Mouse (Mus musculus) thymus, postnatal 10 days (tissue): ENCODE data around the gene Srpk2.
A peak's percentile ranks its signal among the peaks of the same experiment; 100 is the strongest.

Experiments used
- DNase-seq, 2 experiments: peaks; one replicate each; pipeline ENCODE4 v3.0.0; 2021; ENCODE audit warnings: low spot score in 2 of 2

Gene Srpk2

GRCm38 (mm10) chr5:23505578-23505977 is 178.8 kb downstream of the Srpk2 start:
- DNase-seq = no peak

GRCm38 (mm10) chr5:23502317-23502937 is 182.0 kb downstream of the Srpk2 start:
- no peak for DNase-seq

GRCm38 (mm10) chr5:23501582-23502316 is 182.7 kb downstream of the Srpk2 start:
- peak in 1 of 2 experiments; percentile 2 for DNase-seq

- DNase-seq = no peak
These were observed 183.7 kb downstream of the Srpk2 start for GRCm38 (mm10) chr5:23500715-23501114.

GRCm38 (mm10) chr5:23499257-23499656 is 185.2 kb downstream of the Srpk2 start:
- no peak for DNase-seq

GRCm38 (mm10) chr5:23497920-23498319 is 186.5 kb downstream of the Srpk2 start:
- DNase-seq = no peak

GRCm38 (mm10) chr5:23496933-23497332 is 187.5 kb downstream of the Srpk2 start:
- DNase-seq = no peak

- no peak for DNase-seq
These were observed 188.0 kb downstream of the Srpk2 start for GRCm38 (mm10) chr5:23496396-23496795.

GRCm38 (mm10) chr5:23490797-23491196 is 193.6 kb downstream of the Srpk2 start:
- peak in 1 of 2 experiments; percentile 18 for DNase-seq

DNA sequence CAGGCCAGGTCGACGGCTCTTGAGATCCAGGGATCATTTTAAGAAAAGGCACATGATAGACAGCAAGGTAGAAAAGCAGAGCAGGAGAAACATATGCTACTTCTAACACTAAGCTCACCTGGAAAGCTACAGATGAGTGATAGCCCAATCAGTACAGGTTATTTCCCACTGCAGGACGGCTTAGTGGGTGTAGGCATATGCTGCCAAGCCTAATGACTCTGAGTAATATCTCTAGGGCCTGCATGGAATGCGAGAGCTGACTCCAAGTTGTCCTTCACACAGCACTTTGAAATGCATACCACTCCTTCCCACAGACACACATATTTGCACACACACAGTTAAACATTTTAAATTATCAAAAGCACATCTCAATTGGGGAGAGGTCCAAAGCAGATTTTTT is 195.2 kb downstream of the Srpk2 start:
- DNase-seq = no peak

GRCm38 (mm10) chr5:23483811-23484210 is 200.6 kb downstream of the Srpk2 start:
- DNase-seq = no peak

DNA sequence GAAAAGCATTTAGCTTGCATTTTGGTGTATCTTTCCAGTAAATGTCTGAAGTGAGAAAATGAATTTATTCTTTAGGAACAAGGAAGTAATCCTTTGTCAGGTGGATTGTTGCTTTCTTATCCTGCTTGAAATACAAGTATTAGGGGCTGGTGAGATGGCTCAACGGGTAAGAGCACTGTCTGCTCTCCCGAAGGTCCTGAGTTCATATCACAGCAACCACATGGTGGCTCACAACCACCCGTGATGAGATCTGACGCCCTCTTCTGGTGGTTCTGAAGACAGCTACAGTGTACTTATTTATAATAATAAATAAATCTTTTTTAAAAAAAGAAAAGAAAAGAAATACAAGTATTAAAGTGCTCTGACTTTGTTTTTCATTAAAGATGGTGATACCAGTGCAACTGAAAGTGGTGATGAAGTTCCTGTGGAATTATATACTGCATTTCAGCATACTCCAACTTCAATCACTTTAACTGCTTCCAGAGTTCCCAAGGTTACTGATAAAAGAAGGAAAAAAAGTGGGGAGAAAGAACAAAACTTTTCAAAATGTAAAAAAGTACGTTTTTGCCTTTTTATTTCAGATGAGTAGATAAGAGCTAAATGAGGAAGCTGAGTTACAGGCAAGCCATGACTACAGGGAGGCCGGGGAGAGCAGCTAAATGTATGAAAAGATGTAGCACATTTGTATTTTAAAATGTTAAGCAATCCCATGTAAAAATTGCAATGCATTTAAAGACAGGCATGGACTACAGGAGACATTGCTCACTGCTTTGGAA is 211.1 kb downstream of the Srpk2 start:
- peak in 1 of 2 experiments; percentile 31 for DNase-seq

GRCm38 (mm10) chr5:23466546-23466945 is 217.9 kb downstream of the Srpk2 start:
- DNase-seq = no peak

DNA sequence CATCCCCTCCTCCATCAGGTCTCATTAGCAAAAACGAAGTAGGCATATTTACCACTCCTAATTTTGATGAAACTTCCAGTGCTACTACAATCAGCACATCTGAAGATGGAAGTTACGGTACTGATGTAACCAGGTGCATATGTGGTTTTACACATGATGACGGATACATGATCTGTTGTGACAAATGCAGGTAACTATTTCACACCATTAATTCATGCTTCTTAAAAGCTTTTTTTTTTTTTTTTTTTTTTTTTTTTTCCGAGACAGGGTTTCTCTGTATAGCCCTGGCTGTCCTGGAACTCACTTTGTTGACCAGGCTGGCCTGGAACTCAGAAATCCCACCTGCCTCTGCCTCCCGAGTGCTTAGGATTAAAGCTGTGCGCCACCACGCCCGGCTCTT is 219.7 kb downstream of the Srpk2 start:
- DNase-seq = no peak

GRCm38 (mm10) chr5:23464247-23464646 is 220.2 kb downstream of the Srpk2 start:
- DNase-seq = no peak

DNA sequence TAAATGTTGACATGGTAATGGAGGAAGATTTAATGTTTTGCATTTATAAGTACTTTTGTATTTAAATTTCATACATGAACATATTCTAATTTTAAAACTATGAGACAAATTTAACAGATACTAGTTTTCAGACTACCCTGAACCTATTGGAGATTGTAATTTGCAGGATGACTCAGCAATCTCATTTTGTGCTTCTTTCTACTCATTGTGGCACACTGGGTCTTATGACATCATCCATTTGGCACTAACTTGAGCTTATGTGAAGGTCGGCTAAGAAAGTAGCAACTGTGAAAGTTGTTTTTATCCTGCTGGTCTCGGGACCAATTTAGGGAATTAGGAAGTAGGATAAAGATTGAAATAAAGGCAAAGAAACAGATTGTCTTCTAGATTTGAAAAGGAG is 222.7 kb downstream of the Srpk2 start:
- no peak for DNase-seq

DNA sequence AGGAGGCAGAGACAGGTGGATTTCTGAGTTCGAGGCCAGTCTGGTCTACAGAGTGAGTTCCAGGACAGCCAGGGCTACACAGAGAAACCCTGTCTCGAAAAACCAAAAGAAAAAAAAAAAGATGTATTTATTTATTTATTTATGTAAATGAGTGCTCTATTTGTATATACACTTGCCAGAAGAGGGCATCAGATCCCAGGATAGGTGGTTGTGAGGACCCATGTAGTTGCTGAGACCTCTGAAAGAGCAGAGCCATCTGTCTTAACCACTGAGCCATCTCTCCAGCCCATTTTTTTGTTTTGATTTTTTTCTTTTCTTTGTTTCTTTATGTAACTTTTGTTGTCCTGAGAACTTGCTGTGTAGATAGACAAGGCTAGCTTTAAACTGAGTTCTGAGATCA is 230.9 kb downstream of the Srpk2 start:
- peak in 1 of 2 experiments; percentile 30 for DNase-seq
